Mouse (Mus musculus) forebrain, embryonic 11.5 days (tissue): Measurements from ENCODE around the gene Sla2. TPM values are rescaled to one million over a fixed set of nuclear protein-coding genes. Genes with fewer than 3 reads are reported as not detected.
"Not testable (repeated sequence)": the region's sequence is repeated elsewhere in the genome, so short reads cannot be mapped to it uniquely, and the experiment has no call there.

Experiments
- ATAC-seq: fragments of 200-750 bp; cut with Nextera tagmentation; replicated peaks from 2 replicates; pipeline ENCODE4 v1.8.0; 2017; ENCODE audit warnings: moderate TSS enrichment; ENCODE audit not compliant: low FRiP score
- DNase-seq: peaks from one replicate; pipeline ENCODE4 v3.0.0-alpha.2; 2017; ENCODE audit warnings: low spot score
- H3K27ac ChIP-seq: fragments of 300-500 bp; sonication (generic); 2 replicates; pipeline ENCODE4 v1.5.1; 2014; ENCODE audit warnings: low read depth, low read length
- H3K27me3 ChIP-seq: fragments of 300-500 bp; sonication (generic); 2 replicates; pipeline ENCODE4 v1.6.1; 2014; ENCODE audit warnings: mild to moderate bottlenecking, low read length, mixed read lengths; ENCODE audit not compliant: control insufficient read depth, insufficient read depth
- H3K36me3 ChIP-seq: fragments of 300-500 bp; sonication (generic); 2 replicates; pipeline ENCODE4 v1.6.1; 2014; ENCODE audit warnings: mild to moderate bottlenecking, low read length, moderate library complexity, mixed read lengths; ENCODE audit not compliant: control insufficient read depth, insufficient read depth
- H3K4me1 ChIP-seq: fragments of 300-500 bp; sonication (generic); replicated peaks from 2 replicates; pipeline ENCODE4 v1.6.1; 2014; ENCODE audit warnings: low read length, mixed read lengths; ENCODE audit not compliant: control insufficient read depth, insufficient read depth
- H3K4me2 ChIP-seq: fragments of 300-500 bp; sonication (generic); 2 replicates; pipeline ENCODE4 v1.6.1; 2014; ENCODE audit warnings: low read depth, mild to moderate bottlenecking, low read length, moderate library complexity, mixed read lengths; ENCODE audit not compliant: severe bottlenecking
- H3K4me3 ChIP-seq: fragments of 300-500 bp; sonication (generic); 2 replicates; pipeline ENCODE4 v1.5.1; 2014; ENCODE audit warnings: low read depth, low read length
- H3K9ac ChIP-seq: fragments of 300-500 bp; sonication (generic); 2 replicates; pipeline ENCODE4 v1.6.1; 2014; ENCODE audit warnings: low read length
- H3K9me3 ChIP-seq: fragments of 300-500 bp; sonication (generic); 2 replicates; pipeline ENCODE4 v1.6.1; 2016; ENCODE audit warnings: low read length, mixed read lengths; ENCODE audit not compliant: control insufficient read depth
- WGBS: fragments of 180-500 bp; shearing (Covaris S2); extraction: QIAGEN DNeasy Blood & Tissue Kit; methylation state at CpG from one replicate; pipeline ENCODE4 v1.1.7; 2014; 5-methylcytosine and 5-hydroxymethylcytosine counted together
- polyA plus RNA-seq: library from polyadenylated mRNA; unstranded; fragments of >200 nt; fragmentation: Nextera tagmentation; extraction: Ambion mirVana; gene quantifications from 2 replicates; pipeline ENCODE4 v1.2.1, GENCODE M21; 2014

The Sla2 gene
- polyA plus RNA-seq, 1 experiment from 2014 or later = 0.73 TPM

- H3K9ac ChIP-seq = no peak overlapping the region
- 83% methylated on average over 9 of the region's 9 CpGs for WGBS
- H3K9me3 ChIP-seq = no peaks in the 10 kb centered on the region
Measured at GRCm38 (mm10) chr2:156896384-156896914, 9.5 kb upstream of the Sla2 start.

GRCm38 (mm10) chr2:156894496-156895265 lies 7.7 kb upstream of the Sla2 start:
- Histone ChIP-seq H3K36me3 (no peaks in the 10 kb centered on the region), H3K4me3 (no peak overlapping the region), H3K4me2 (no peak overlapping the region), H3K27me3 (no peaks in the 10 kb centered on the region), H3K4me1 (no peaks in the 10 kb centered on the region), H3K9ac (no peak overlapping the region), H3K9me3 (no peaks in the 10 kb centered on the region), H3K27ac (no peak overlapping the region)
- DNase-seq (no peak), ATAC-seq (no peak)
- 86% methylated on average over 15 of the region's 15 CpGs for WGBS

More at GRCm38 (mm10) chr2:156896384-156896914, 9.5 kb upstream of the Sla2 start:
- no peak overlapping the region for H3K4me3 ChIP-seq
- ATAC-seq (no peak), DNase-seq (no peak)
- H3K4me1 ChIP-seq = no peaks in the 10 kb centered on the region
- H3K36me3 ChIP-seq = no peaks in the 10 kb centered on the region
- no peak overlapping the region for H3K4me2 ChIP-seq
- H3K27me3 ChIP-seq = no peaks in the 10 kb centered on the region
- H3K27ac ChIP-seq = no peak overlapping the region

DNA sequence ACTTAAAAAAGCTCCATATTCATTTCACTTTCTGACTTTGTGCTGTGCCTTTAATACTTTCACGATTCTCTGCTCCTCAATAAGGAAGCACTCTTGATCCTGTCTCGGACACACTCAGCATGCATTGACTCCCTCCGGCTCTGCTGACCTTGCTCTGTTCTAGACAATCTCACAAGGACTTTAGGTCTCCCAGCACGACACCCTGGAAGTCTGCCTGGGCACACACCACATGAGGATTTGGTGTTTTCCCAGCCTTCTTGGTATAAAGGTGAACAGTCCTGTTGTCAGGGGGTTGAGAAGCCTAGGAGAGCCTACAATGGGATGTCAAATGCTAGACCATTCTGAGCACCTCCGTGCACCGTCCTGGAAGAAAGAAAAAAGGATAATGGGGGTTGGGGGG lies 5.8 kb upstream of the Sla2 start:
- ATAC-seq = no peak

DNA sequence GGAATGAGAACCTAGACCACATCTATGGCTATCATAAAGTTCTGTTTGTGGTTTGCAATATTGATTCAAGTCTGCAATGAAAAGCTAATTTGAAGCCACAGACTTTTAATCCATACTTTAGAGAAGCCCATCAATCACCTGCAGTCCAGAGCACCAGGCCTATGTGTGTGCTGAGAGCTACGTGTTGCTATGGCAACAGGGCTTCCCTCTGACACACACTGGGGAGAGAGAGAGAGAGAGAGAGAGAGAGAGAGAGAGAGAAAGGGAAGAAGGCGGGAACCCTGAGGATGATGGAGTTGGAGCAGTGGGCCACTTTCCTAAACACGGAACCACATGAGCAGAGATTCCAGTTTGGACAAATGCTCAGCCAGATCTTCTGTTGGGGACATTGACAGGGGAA lies 5.2 kb upstream of the Sla2 start:
- no peaks in the 10 kb centered on the region for H3K9me3 ChIP-seq
- no peak overlapping the region for H3K4me2 ChIP-seq
- WGBS = 52% methylated on average over 3 of the region's 3 CpGs
- H3K4me1 ChIP-seq = no peaks in the 10 kb centered on the region
- DNase-seq (no peak), ATAC-seq (no peak)
- no peaks in the 10 kb centered on the region for H3K36me3 ChIP-seq
- H3K27me3 ChIP-seq = no peaks in the 10 kb centered on the region
- no peak overlapping the region for H3K9ac ChIP-seq
- H3K4me3 ChIP-seq = no peak overlapping the region
- H3K27ac ChIP-seq = no peak overlapping the region

More for the DNA sequence above, 5.8 kb upstream of the Sla2 start:
- no peak for DNase-seq
- Histone ChIP-seq H3K4me2 (no peak overlapping the region), H3K27me3 (no peaks in the 10 kb centered on the region), H3K4me1 (no peaks in the 10 kb centered on the region), H3K36me3 (no peaks in the 10 kb centered on the region), H3K27ac (no peak overlapping the region), H3K9ac (no peak overlapping the region), H3K4me3 (no peak overlapping the region), H3K9me3 (no peaks in the 10 kb centered on the region)
- 74% methylated on average over 6 of the region's 6 CpGs for WGBS

- Histone ChIP-seq H3K9me3 (no peaks in the 10 kb centered on the region), H3K4me3 (no peak overlapping the region), H3K9ac (no peak overlapping the region), H3K4me1 (no peaks in the 10 kb centered on the region), H3K27ac (no peak overlapping the region), H3K4me2 (no peak overlapping the region), H3K36me3 (no peaks in the 10 kb centered on the region), H3K27me3 (no peaks in the 10 kb centered on the region)
- 83% methylated on average over 3 of the region's 3 CpGs for WGBS
- DNase-seq (no peak), ATAC-seq (no peak)
Measured at GRCm38 (mm10) chr2:156888490-156888889, 1.5 kb upstream of the Sla2 start.

- no peaks in the 10 kb centered on the region for H3K36me3 ChIP-seq
- DNase-seq = no peak
Measured at GRCm38 (mm10) chr2:156886084-156886631, 834 bp downstream of the Sla2 start.

DNA sequence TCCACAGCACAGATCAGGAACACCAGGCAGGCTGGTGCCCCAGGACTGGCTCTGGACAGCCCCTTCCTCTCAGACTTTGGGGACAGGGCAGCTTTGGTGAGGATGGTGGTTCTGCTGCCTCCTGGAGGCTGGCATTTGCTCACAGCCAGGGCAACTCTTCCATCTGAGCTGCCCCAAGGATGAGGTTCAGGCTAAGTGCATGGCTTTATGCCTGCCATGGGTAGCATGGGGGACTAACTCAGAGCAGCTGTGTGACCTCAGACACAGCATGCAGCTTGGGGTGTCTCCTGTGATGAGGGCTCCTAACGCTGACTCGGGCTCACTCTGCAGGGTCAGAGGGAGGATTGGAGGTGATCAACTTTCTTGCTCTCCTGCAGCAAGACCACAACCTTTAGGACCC lies 1.3 kb downstream of the Sla2 start:
- WGBS = 72% methylated on average over 2 of the region's 2 CpGs
- H3K27ac ChIP-seq, H3K27me3 ChIP-seq, H3K9me3 ChIP-seq, H3K4me2 ChIP-seq, H3K36me3 ChIP-seq, H3K4me3 ChIP-seq, H3K9ac ChIP-seq, H3K4me1 ChIP-seq, DNase-seq, ATAC-seq: not testable (repeated sequence)

More at GRCm38 (mm10) chr2:156886084-156886631, 834 bp downstream of the Sla2 start:
- Histone ChIP-seq H3K9ac (no peak overlapping the region), H3K9me3 (no peaks in the 10 kb centered on the region), H3K4me1 (no peaks in the 10 kb centered on the region), H3K27ac (no peak overlapping the region), H3K4me2 (no peak overlapping the region), H3K4me3 (no peak overlapping the region), H3K27me3 (no peaks in the 10 kb centered on the region)
- WGBS = 82% methylated on average over 10 of the region's 10 CpGs
- no peak for ATAC-seq

- Histone ChIP-seq H3K4me2 (no peak overlapping the region), H3K9me3 (no peaks in the 10 kb centered on the region), H3K9ac (no peak overlapping the region), H3K4me1 (no peaks in the 10 kb centered on the region), H3K27ac (no peak overlapping the region), H3K27me3 (no peaks in the 10 kb centered on the region), H3K4me3 (no peak overlapping the region), H3K36me3 (no peaks in the 10 kb centered on the region)
- WGBS = 89% methylated on average over 10 of the region's 10 CpGs
- ATAC-seq (no peak), DNase-seq (no peak)
Measured at GRCm38 (mm10) chr2:156884396-156885211, 2.4 kb downstream of the Sla2 start.
